Mouse (Mus musculus): ENCODE data around the gene Csad. TPM values are rescaled to one million over a fixed set of nuclear protein-coding genes. Genes with fewer than 3 reads are reported as not detected.

The Csad gene
- total RNA-seq, 2 experiments from 2014 or later = 37.1 to 39.5 TPM

Other genes with a start within 250 kb of the Csad start
- under 1 TPM in 1 of 2 experiments, not detected in 1; 0.18 TPM for gene Krt8, start 200.2 kb downstream of the Csad start, total RNA-seq (2021)
- gene Krt18, start 176.5 kb downstream of the Csad start, total RNA-seq (2021) = under 1 TPM in 1 of 2 experiments, not detected in 1; 0.71 TPM
- 100 to 1,000 TPM; 179 to 182 TPM for gene Eif4b, start 131.0 kb downstream of the Csad start, total RNA-seq (2021)
- gene Tns2, start 104.3 kb downstream of the Csad start, total RNA-seq (2021) = 10 to 100 TPM; 10.7 to 22.0 TPM
- 100 to 1,000 TPM; 141 to 151 TPM for gene Spryd3, start 68.5 kb downstream of the Csad start, total RNA-seq (2021)
- 1 to 10 TPM; 8.2 to 8.9 TPM for gene Igfbp6, start 60.4 kb downstream of the Csad start, total RNA-seq (2021)
- under 1 TPM in 1 of 2 experiments, not detected in 1; 0.23 TPM for gene Soat2, start 54.2 kb downstream of the Csad start, total RNA-seq (2021)
- 10 to 100 TPM; 68.8 to 69.4 TPM for gene Zfp740, start 1.5 kb downstream of the Csad start, total RNA-seq (2021)
- 1 to 10 TPM; 1.8 to 2.2 TPM for gene Itgb7, start 27.2 kb upstream of the Csad start, total RNA-seq (2021)
- gene Rarg, start 52.8 kb upstream of the Csad start, total RNA-seq (2021) = 1 to 10 TPM; 8.3 to 10.0 TPM
- not detected for gene Gm9918, start 65.8 kb upstream of the Csad start, total RNA-seq (2021)
- gene Mfsd5, start 74.7 kb upstream of the Csad start, total RNA-seq (2021) = 10 to 100 TPM; 33.9 to 37.3 TPM
- 1 to 10 TPM; 1.4 to 1.8 TPM for gene Espl1, start 91.5 kb upstream of the Csad start, total RNA-seq (2021)
- gene Pfdn5, start 121.4 kb upstream of the Csad start, total RNA-seq (2021) = 100 to 1,000 TPM; 400 to 436 TPM
- gene Myg1, start 127.0 kb upstream of the Csad start, total RNA-seq (2021) = 10 to 100 TPM; 65.9 to 69.8 TPM
- 10 to 100 TPM; 21.4 to 24.2 TPM for gene Aaas, start 146.0 kb upstream of the Csad start, total RNA-seq (2021)
- under 1 TPM; 0.38 to 0.57 TPM for gene Sp7, start 162.5 kb upstream of the Csad start, total RNA-seq (2021)
- 10 to 100 TPM; 22.4 to 23.1 TPM for gene Sp1, start 201.4 kb upstream of the Csad start, total RNA-seq (2021)
- gene Amhr2, start 240.6 kb upstream of the Csad start, total RNA-seq (2021) = under 1 TPM; 0.42 to 0.51 TPM

All from layer of hippocampus, postnatal 36 days (tissue).